ENCODE assay signal across 18 mouse cellular contexts in the genomic region with DNA sequence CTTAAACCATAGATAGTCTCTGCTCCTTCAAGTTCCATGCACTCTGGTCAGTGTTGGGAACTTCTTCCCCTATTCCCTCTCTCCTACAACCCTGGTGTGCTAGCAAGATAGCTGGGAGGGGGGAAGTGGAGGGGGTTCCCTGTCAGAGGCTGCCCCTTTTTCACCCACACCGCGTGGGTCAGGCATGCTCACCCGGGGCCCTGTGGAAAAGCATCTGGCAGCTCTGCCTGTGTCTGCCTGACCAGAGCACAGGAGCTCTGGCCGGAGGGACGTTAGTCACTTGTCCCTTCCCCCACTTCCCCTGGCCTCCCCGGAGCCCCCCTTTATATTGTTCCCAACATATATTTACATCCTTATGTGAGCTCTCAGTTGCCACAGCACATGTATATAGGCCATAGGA.
"Had no signal": no experiment of that assay in that cellular context is flagged by ENCODE, and none has a peak within 500 bp of the region (broad histone marks: within the 10 kb centered on the region; RNA-seq: fewer than 3 reads in every experiment).

No protein-coding gene starts in this region.

- DNase-seq: lung, adult 18-20 months; lung, embryonic 14.5 days; lung, postnatal 10 days; lung, postnatal 36 days; retina, postnatal 1 day; right cerebral cortex, adult 18-20 months; right cerebral cortex, postnatal 25 days; right cerebral cortex, postnatal 4 days; spleen, adult 18-20 months; thymus, adult 18-20 months; thymus, postnatal 25 days had no signal

- H3K4me3 ChIP-seq: midbrain, embryonic 10.5 days; midbrain, embryonic 13.5 days; midbrain, embryonic 15.5 days; myocyte; neural tube, embryonic 13.5 days; neural tube, embryonic 15.5 days had no signal

- H3K4me2 ChIP-seq: lung, embryonic 14.5 days; midbrain, embryonic 13.5 days; midbrain, embryonic 15.5 days; neural tube, embryonic 13.5 days; neural tube, embryonic 15.5 days had no signal

- H3K9ac ChIP-seq: liver, embryonic 14.5 days; lung, embryonic 14.5 days; midbrain, embryonic 13.5 days; midbrain, embryonic 15.5 days; neural tube, embryonic 13.5 days; neural tube, embryonic 15.5 days had no signal

- H3K27me3 ChIP-seq: midbrain, embryonic 13.5 days; midbrain, embryonic 15.5 days; neural tube, embryonic 13.5 days; neural tube, embryonic 15.5 days had no signal

- H3K4me1 ChIP-seq: midbrain, embryonic 10.5 days; midbrain, embryonic 13.5 days; midbrain, embryonic 15.5 days; neural tube, embryonic 13.5 days; neural tube, embryonic 15.5 days had no signal

- H3K27ac ChIP-seq: liver, embryonic 14.5 days; midbrain, embryonic 10.5 days; midbrain, embryonic 13.5 days; midbrain, embryonic 15.5 days; neural tube, embryonic 13.5 days; neural tube, embryonic 15.5 days had no signal

- ATAC-seq: midbrain, embryonic 13.5 days; midbrain, embryonic 15.5 days had no signal

- H3K36me3 ChIP-seq: midbrain, embryonic 10.5 days; midbrain, embryonic 13.5 days; midbrain, embryonic 15.5 days; neural tube, embryonic 13.5 days; neural tube, embryonic 15.5 days had no signal

- H3K9me3 ChIP-seq: midbrain, embryonic 10.5 days; midbrain, embryonic 13.5 days; midbrain, embryonic 15.5 days; neural tube, embryonic 13.5 days; neural tube, embryonic 15.5 days had no signal
